Mouse (Mus musculus) hindbrain, embryonic 13.5 days (tissue): ENCODE measurements around the gene Znhit3. TPM values are rescaled to one million over a fixed set of nuclear protein-coding genes. Genes with fewer than 3 reads are reported as not detected.
"Not testable (repeated sequence)": the region's sequence is repeated elsewhere in the genome, so short reads cannot be mapped to it uniquely, and the experiment has no call there.

ENCODE experiments used
- ATAC-seq: fragments of 200-750 bp; cut with Nextera tagmentation; 2 replicates; pipeline ENCODE4 v1.8.0; 2017; ENCODE audit warnings: moderate TSS enrichment; ENCODE audit not compliant: low FRiP score
- H3K27ac ChIP-seq: fragments of 300-500 bp; sonication (generic); 2 replicates; pipeline ENCODE4 v1.5.1; 2015; ENCODE audit warnings: inconsistent platforms, mild to moderate bottlenecking, moderate library complexity
- H3K27me3 ChIP-seq: fragments of 300-500 bp; sonication (generic); 2 replicates; pipeline ENCODE4 v1.6.1; 2015; ENCODE audit warnings: mild to moderate bottlenecking, inconsistent platforms
- H3K36me3 ChIP-seq: fragments of 300-500 bp; sonication (generic); 2 replicates; pipeline ENCODE4 v1.6.1; 2015; ENCODE audit warnings: mild to moderate bottlenecking, inconsistent platforms
- H3K4me1 ChIP-seq: fragments of 300-500 bp; sonication (generic); replicated peaks from 2 replicates; pipeline ENCODE4 v1.6.1; 2015; ENCODE audit warnings: inconsistent platforms
- H3K4me2 ChIP-seq: fragments of 300-500 bp; sonication (generic); 2 replicates; pipeline ENCODE4 v1.6.1; 2015; ENCODE audit warnings: inconsistent platforms, mild to moderate bottlenecking, moderate library complexity
- H3K4me3 ChIP-seq: fragments of 300-500 bp; sonication (generic); 2 replicates; pipeline ENCODE4 v1.5.1; 2015; ENCODE audit warnings: mild to moderate bottlenecking, inconsistent platforms
- H3K9ac ChIP-seq: fragments of 300-500 bp; sonication (generic); 2 replicates; pipeline ENCODE4 v1.6.1; 2015; ENCODE audit warnings: mild to moderate bottlenecking, inconsistent platforms
- H3K9me3 ChIP-seq: fragments of 300-500 bp; sonication (generic); 2 replicates; pipeline ENCODE4 v1.6.1; 2016; ENCODE audit warnings: inconsistent platforms
- WGBS: fragments of 180-500 bp; shearing (Covaris S2); methylation state at CpG from one replicate; pipeline ENCODE4 v1.1.7; 2015; 5-methylcytosine and 5-hydroxymethylcytosine counted together
- polyA plus RNA-seq: library from polyadenylated mRNA; unstranded; fragments of >200 nt; fragmentation: Nextera tagmentation; extraction: Ambion mirVana; gene quantifications from 2 replicates; pipeline ENCODE4 v1.2.1, GENCODE M21; 2015

Gene Znhit3
- polyA plus RNA-seq, 1 experiment from 2014 or later = 64.0 TPM

- no peaks in the 10 kb centered on the region for H3K9me3 ChIP-seq
- H3K36me3 ChIP-seq = peaks cover 65% of the 10 kb centered on the region
- peaks cover 11% of the 10 kb centered on the region for H3K4me1 ChIP-seq
- no peaks in the 10 kb centered on the region for H3K27me3 ChIP-seq
- 81% methylated on average over 4 of the region's 4 CpGs for WGBS
- H3K4me3 ChIP-seq = no peak overlapping the region
- H3K27ac ChIP-seq = no peak overlapping the region
- no peak overlapping the region for H3K9ac ChIP-seq
- H3K4me2 ChIP-seq = no peak overlapping the region
- no peak for ATAC-seq
Observed at GRCm38 (mm10) chr11:84885238-84885637, 30.9 kb downstream of the Znhit3 start.

GRCm38 (mm10) chr11:84882346-84882745, 33.8 kb downstream of the Znhit3 start:
- no peak overlapping the region for H3K4me3 ChIP-seq
- H3K4me2 ChIP-seq = no peak overlapping the region
- no peaks in the 10 kb centered on the region for H3K27me3 ChIP-seq
- H3K36me3 ChIP-seq = peaks cover 43% of the 10 kb centered on the region
- no peak overlapping the region for H3K9ac ChIP-seq
- H3K9me3 ChIP-seq = no peaks in the 10 kb centered on the region
- 99% methylated on average over 7 of the region's 7 CpGs for WGBS
- peaks cover 19% of the 10 kb centered on the region for H3K4me1 ChIP-seq
- ATAC-seq = no peak
- H3K27ac ChIP-seq = no peak overlapping the region

- H3K4me2 ChIP-seq = peak overlapping the region; percentile 75
- peak overlapping the region; percentile 89 for H3K27ac ChIP-seq
- H3K4me3 ChIP-seq = peak overlapping the region; percentile 90
- H3K4me1 ChIP-seq = peaks cover 19% of the 10 kb centered on the region
- ATAC-seq = no peak
- peaks cover 30% of the 10 kb centered on the region for H3K36me3 ChIP-seq
- H3K27me3 ChIP-seq = no peaks in the 10 kb centered on the region
- WGBS = 63% methylated on average over 9 of the region's 9 CpGs
- peak overlapping the region; percentile 80 for H3K9ac ChIP-seq
- H3K9me3 ChIP-seq = no peaks in the 10 kb centered on the region
Observed at GRCm38 (mm10) chr11:84880971-84881370, 35.2 kb downstream of the Znhit3 start.

GRCm38 (mm10) chr11:84880465-84880961, 35.7 kb downstream of the Znhit3 start:
- H3K9me3 ChIP-seq = no peaks in the 10 kb centered on the region
- H3K27ac ChIP-seq = peak overlapping the region; percentile 89
- H3K27me3 ChIP-seq = no peaks in the 10 kb centered on the region
- H3K36me3 ChIP-seq = peaks cover 27% of the 10 kb centered on the region
- ATAC-seq = peak; percentile 37
- peak overlapping the region; percentile 90 for H3K4me3 ChIP-seq
- peaks cover 19% of the 10 kb centered on the region for H3K4me1 ChIP-seq
- H3K4me2 ChIP-seq = peak overlapping the region; percentile 75
- H3K9ac ChIP-seq = peak overlapping the region; percentile 80
- under 1% methylated on average over 23 of the region's 24 CpGs for WGBS

GRCm38 (mm10) chr11:84879772-84880464, 36.2 kb downstream of the Znhit3 start, which contains the start of the genes Myo19 and Pigw:
Gene Myo19 (plus strand): TSS chr11:84880148.
Gene Pigw (minus strand): TSS chr11:84880285.
- peak; percentile 96 for ATAC-seq
- Histone ChIP-seq H3K36me3 (peaks cover 21% of the 10 kb centered on the region), H3K9ac (peak within 1 kb of the TSS; percentile 80), H3K4me3 (peak within 1 kb of the TSS; percentile 90), H3K27me3 (no peaks in the 10 kb centered on the region), H3K9me3 (no peaks in the 10 kb centered on the region), H3K4me1 (peaks cover 19% of the 10 kb centered on the region), H3K27ac (peak within 1 kb of the TSS; percentile 89), H3K4me2 (peak within 1 kb of the TSS; percentile 75)
- WGBS = under 1% methylated on average over 75 of the region's 81 CpGs

GRCm38 (mm10) chr11:84879007-84879771, 37.0 kb downstream of the Znhit3 start:
- ATAC-seq = no peak
- 24% methylated on average over 7 of the region's 7 CpGs for WGBS
- H3K9ac ChIP-seq = peak overlapping the region; percentile 80
- H3K27ac ChIP-seq = peak overlapping the region; percentile 89
- peak overlapping the region; percentile 90 for H3K4me3 ChIP-seq
- no peaks in the 10 kb centered on the region for H3K9me3 ChIP-seq
- no peaks in the 10 kb centered on the region for H3K27me3 ChIP-seq
- peaks cover 19% of the 10 kb centered on the region for H3K4me1 ChIP-seq
- H3K4me2 ChIP-seq = peak overlapping the region; percentile 75
- H3K36me3 ChIP-seq = peaks cover 14% of the 10 kb centered on the region

GRCm38 (mm10) chr11:84876020-84876419, 40.1 kb downstream of the Znhit3 start:
- H3K36me3 ChIP-seq, H3K27ac ChIP-seq, H3K4me2 ChIP-seq, H3K4me3 ChIP-seq, ATAC-seq, H3K9ac ChIP-seq, H3K27me3 ChIP-seq, H3K9me3 ChIP-seq: not testable (repeated sequence)
- WGBS = 83% methylated on average over 1 of the region's 1 CpGs
- peaks cover 18% of the 10 kb centered on the region for H3K4me1 ChIP-seq

GRCm38 (mm10) chr11:84873042-84873833, 42.9 kb downstream of the Znhit3 start:
- 83% methylated on average over 1 of the region's 1 CpGs for WGBS
- Histone ChIP-seq H3K36me3 (no peaks in the 10 kb centered on the region), H3K4me2 (no peak overlapping the region), H3K9me3 (no peaks in the 10 kb centered on the region), H3K27me3 (no peaks in the 10 kb centered on the region), H3K27ac (no peak overlapping the region), H3K9ac (no peak overlapping the region), H3K4me1 (peaks cover 13% of the 10 kb centered on the region), H3K4me3 (no peak overlapping the region)
- no peak for ATAC-seq

- H3K9ac ChIP-seq = peak overlapping the region; percentile 94
- H3K4me3 ChIP-seq = peak overlapping the region; percentile 60
- 76% methylated on average over 4 of the region's 4 CpGs for WGBS
- no peaks in the 10 kb centered on the region for H3K36me3 ChIP-seq
- H3K4me2 ChIP-seq = peak overlapping the region; percentile 70
- no peaks in the 10 kb centered on the region for H3K27me3 ChIP-seq
- H3K4me1 ChIP-seq = peaks cover 22% of the 10 kb centered on the region
- H3K27ac ChIP-seq = peak overlapping the region; percentile 100
- H3K9me3 ChIP-seq = no peaks in the 10 kb centered on the region
- ATAC-seq = no peak
Observed at GRCm38 (mm10) chr11:84871548-84872069, 44.6 kb downstream of the Znhit3 start.

GRCm38 (mm10) chr11:84871046-84871445, 45.1 kb downstream of the Znhit3 start:
- WGBS = 1% methylated on average over 10 of the region's 10 CpGs
- Histone ChIP-seq H3K9ac (peak overlapping the region; percentile 94), H3K27me3 (no peaks in the 10 kb centered on the region), H3K9me3 (no peaks in the 10 kb centered on the region), H3K36me3 (no peaks in the 10 kb centered on the region), H3K4me3 (peak overlapping the region; percentile 60), H3K27ac (peak overlapping the region; percentile 100), H3K4me2 (peak overlapping the region; percentile 70), H3K4me1 (peaks cover 25% of the 10 kb centered on the region)
- ATAC-seq = peak; percentile 60; the same call in 1 of the 2 replicates

GRCm38 (mm10) chr11:84870337-84871043, 45.7 kb downstream of the Znhit3 start, which contains the start of gene Ggnbp2:
Gene Ggnbp2 (minus strand): TSS chr11:84870817.
- ATAC-seq = peak; percentile 90
- Histone ChIP-seq H3K4me1 (peaks cover 25% of the 10 kb centered on the region), H3K27me3 (no peaks in the 10 kb centered on the region), H3K4me3 (peak within 1 kb of the TSS; percentile 60), H3K4me2 (peak within 1 kb of the TSS; percentile 91), H3K27ac (peak within 1 kb of the TSS; percentile 100), H3K9ac (peak within 1 kb of the TSS; percentile 94), H3K36me3 (no peaks in the 10 kb centered on the region), H3K9me3 (no peaks in the 10 kb centered on the region)
- under 1% methylated on average over 48 of the region's 62 CpGs for WGBS
